Mouse (Mus musculus) layer of hippocampus, adult 2 months (tissue): ENCODE measurements at regions not wholly inside any gene's neighbourhood (a gene's known extent, or its start where the extent isn't known, plus 50 kb on each side); places are given as distances from the start of the nearest gene placed in this dataset.

Experiments used
- DNase-seq, 2 experiments: peaks; one replicate each; pipeline ENCODE4 v3.0.0; 2022; ENCODE audit warnings: low spot score in 2 of 2
- H3K27ac ChIP-seq: fragments of 200-600 bp; 2 replicates; pipeline ENCODE4 v1.8.1; 2022
- H3K4me3 ChIP-seq: fragments of 200-600 bp; 2 replicates; pipeline ENCODE4 v1.8.1; 2022; ENCODE audit warnings: mild to moderate bottlenecking
- CTCF ChIP-seq: fragments of 200-600 bp; conservative IDR thresholded peaks from 2 replicates; pipeline ENCODE4 v1.8.1; 2022; ENCODE audit warnings: antibody characterized with exemption, mild to moderate bottlenecking, moderate library complexity

GRCm38 (mm10) chr3:128029565-128029915 is 133.4 kb upstream of the Fam241a start:
- no peak for TF ChIP-seq CTCF
- no peak overlapping the region for H3K4me3 ChIP-seq

GRCm38 (mm10) chr3:128028856-128029564 is 132.9 kb upstream of the Fam241a start:
- no peak overlapping the region for H3K27ac ChIP-seq
- no peak for DNase-seq
- no peak overlapping the region for H3K4me3 ChIP-seq
- TF ChIP-seq CTCF = no peak

More at GRCm38 (mm10) chr3:128029565-128029915, 133.4 kb upstream of the Fam241a start:
- H3K27ac ChIP-seq = no peak overlapping the region
- no peak for DNase-seq

DNA sequence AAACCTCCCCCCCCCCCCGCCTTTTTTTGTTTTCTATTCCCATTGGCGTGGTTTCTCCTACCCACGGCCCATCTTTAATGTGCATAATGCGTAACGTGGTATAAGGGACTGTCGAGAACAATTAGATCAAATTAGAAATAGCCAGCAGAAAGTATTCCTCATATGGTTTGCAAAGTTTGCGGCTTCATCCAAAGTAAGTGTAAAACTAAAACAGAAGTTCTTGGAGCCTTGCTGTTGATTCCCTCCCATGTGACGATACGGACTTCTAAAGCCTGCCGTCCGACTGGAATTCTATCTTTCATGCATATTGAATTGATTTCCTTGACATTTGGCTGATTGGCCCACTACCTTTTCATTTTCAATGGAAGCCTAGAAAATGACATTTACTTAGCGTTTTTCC is 128.7 kb upstream of the Fam241a start:
- H3K4me3 ChIP-seq = no peak overlapping the region
- no peak for DNase-seq
- TF ChIP-seq CTCF = no peak
- H3K27ac ChIP-seq = no peak overlapping the region

GRCm38 (mm10) chr3:128014909-128015308 is 118.8 kb upstream of the Fam241a start:
- Histone ChIP-seq H3K27ac (no peak overlapping the region), H3K4me3 (no peak overlapping the region)
- DNase-seq = no peak
- TF ChIP-seq CTCF = no peak

GRCm38 (mm10) chr3:128002905-128003641 is 106.9 kb upstream of the Fam241a start:
- Histone ChIP-seq H3K27ac (no peak overlapping the region), H3K4me3 (no peak overlapping the region)
- no peak for TF ChIP-seq CTCF
- DNase-seq = no peak

DNA sequence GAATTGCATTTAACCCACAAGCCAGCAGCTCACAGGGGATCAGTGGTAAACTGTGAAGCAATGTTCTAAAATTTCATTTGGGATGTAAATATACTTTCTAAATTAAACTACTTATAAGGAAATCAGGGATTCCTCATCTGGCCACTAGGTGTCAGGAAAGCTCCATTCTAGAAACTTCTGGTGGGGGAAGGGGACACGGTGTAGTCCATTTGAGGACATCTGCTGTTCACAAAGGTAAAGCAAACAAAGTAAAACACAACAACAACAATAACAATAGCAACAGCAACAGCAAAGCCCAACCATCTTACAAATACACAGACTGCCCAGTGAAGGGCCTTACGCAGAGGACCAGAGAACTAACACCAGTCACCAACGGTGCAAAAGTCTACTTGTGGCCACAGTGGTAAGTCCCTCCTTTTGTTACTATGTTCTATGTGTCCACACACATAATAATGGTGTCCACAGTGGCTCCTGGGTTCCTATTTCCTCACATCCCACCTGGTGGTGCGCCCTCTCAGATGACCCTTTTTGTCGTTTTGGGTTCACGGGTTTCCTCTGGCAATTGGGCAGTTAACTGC is 105.9 kb upstream of the Fam241a start:
- no peak overlapping the region for H3K27ac ChIP-seq
- TF ChIP-seq CTCF = peak; percentile 97
- peak; percentile 31 to 66 for DNase-seq

GRCm38 (mm10) chr3:127995678-127996077 is 99.6 kb upstream of the Fam241a start:
- TF ChIP-seq CTCF = no peak
- DNase-seq = no peak
- Histone ChIP-seq H3K27ac (no peak overlapping the region), H3K4me3 (no peak overlapping the region)

More for the DNA sequence above, 105.9 kb upstream of the Fam241a start:
- H3K4me3 ChIP-seq = no peak overlapping the region

DNA sequence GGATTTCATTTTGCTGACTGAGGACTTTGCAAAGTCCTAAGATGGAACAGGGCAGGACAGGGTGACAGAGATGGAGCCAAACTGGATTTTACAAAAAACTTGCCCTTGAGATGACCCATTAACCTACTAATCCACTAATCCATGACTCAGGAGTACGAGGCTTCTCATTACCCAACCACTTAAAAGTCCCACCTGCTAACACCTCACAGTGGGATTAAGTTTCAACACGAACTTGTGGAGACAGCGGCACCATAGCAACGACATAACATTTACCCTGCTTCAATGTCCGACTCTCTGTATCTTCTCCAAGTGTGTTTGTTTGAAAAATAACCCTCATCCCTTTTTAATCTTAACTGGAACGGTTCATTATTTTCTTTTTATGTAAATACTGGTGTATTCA is 91.5 kb upstream of the Fam241a start:
- DNase-seq = no peak
- H3K27ac ChIP-seq = no peak overlapping the region
- no peak overlapping the region for H3K4me3 ChIP-seq
- no peak for TF ChIP-seq CTCF

GRCm38 (mm10) chr3:127985165-127985564 is 89.0 kb upstream of the Fam241a start:
- Histone ChIP-seq H3K27ac (no peak overlapping the region), H3K4me3 (no peak overlapping the region)
- TF ChIP-seq CTCF = no peak
- DNase-seq = no peak

- H3K27ac ChIP-seq = no peak overlapping the region
- no peak overlapping the region for H3K4me3 ChIP-seq
- TF ChIP-seq CTCF = no peak
- no peak for DNase-seq
These were observed 81.1 kb upstream of the Fam241a start for GRCm38 (mm10) chr3:127977240-127977639.

- peak; percentile 95 for TF ChIP-seq CTCF
- peak; percentile 10 to 73 for DNase-seq
- Histone ChIP-seq H3K27ac (no peak overlapping the region), H3K4me3 (no peak overlapping the region)
These were observed 74.8 kb upstream of the Fam241a start for GRCm38 (mm10) chr3:127970891-127971290.

DNA sequence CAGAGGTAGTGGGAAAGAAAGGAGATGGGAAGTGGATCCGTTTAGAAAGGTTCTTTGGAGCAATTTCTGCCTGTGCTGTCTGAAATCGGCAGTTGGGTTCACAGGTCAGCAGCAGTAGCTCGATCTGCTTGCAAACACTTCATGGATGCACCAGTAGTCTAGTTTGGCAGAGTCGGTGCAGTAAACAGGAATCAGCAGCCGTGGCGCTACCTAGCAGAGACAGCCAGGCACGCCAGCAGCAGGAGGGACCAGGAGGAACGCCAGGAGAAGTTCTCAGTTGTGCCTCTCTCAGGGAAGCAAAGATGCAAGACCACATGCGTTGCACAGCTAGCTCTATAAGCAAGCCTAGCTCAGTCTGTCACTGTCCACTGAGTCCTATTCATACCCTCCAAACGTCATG is 71.0 kb upstream of the Fam241a start:
- H3K4me3 ChIP-seq = no peak overlapping the region
- DNase-seq = no peak
- no peak overlapping the region for H3K27ac ChIP-seq
- TF ChIP-seq CTCF = no peak

DNA sequence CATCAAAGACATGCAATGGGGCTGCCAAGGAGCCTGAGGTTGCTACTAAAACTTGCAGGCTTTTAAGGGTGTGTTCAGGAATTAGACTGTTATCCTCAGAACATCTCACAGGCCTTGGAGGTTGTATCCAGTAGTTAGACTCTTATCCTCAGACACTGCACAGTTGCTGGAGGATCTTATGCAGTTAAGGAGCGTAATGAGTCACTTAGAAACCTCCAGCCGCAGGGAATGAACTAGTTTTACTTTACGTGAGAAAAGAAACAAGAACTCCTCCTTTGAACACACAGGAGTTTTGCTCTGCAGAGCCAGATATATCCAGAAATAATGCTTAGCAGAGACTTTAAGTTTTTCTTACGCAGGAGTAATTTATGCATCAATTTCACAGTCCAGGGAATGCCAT is 70.1 kb upstream of the Fam241a start:
- DNase-seq = no peak
- no peak overlapping the region for H3K27ac ChIP-seq
- no peak for TF ChIP-seq CTCF
- no peak overlapping the region for H3K4me3 ChIP-seq
